Comparison of ENCODE assay signal across 20 mouse cellular contexts in the genomic region with DNA sequence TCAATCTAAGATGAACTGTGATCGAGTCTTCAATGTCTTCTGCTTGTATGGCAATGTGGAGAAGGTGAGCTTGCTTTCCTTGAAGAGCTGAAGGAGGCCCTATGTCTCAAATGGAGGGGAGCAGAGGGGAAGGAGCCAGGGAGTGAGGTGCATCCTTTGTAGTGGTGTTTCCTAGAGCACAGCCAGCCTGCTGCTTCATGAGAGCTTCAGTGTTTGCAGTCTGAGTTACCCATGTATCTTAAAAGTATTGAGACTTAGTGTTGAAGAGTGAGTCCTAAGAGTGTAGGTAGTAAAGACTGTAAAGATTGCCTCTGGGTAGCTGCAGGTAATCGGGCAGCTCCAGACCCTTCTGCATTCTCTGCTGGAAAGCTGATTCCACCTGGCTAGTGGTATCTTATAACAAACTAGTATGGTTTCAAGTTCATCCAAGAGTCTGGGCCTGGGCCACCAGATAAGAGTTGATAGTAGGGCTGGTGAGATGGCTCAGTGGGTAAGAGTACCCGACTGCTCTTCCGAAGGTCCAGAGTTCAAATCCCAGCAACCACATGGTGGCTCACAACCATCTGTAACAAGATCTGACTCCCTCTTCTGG. TPM values are rescaled to one million over a fixed set of nuclear protein-coding genes. Genes with fewer than 3 reads are reported as not detected.
DNase-seq lines count a peak whose midpoint lies in the region; ATAC-seq lines count a peak whose summit lies in the region.
"Had no signal": no experiment of that assay in that cellular context is flagged by ENCODE, and none has a peak within 500 bp of the region (broad histone marks: within the 10 kb centered on the region; RNA-seq: fewer than 3 reads in every experiment).

No protein-coding gene starts in this region.

- no peaks in the 10 kb centered on the region for H3K9me3 ChIP-seq in embryonic facial prominence, embryonic 13.5 days
- no peaks in the 10 kb centered on the region for H3K9me3 ChIP-seq in embryonic facial prominence, embryonic 10.5 days
- no peaks in the 10 kb centered on the region for H3K9me3 ChIP-seq in liver, embryonic 11.5 days (ENCODE audit: control insufficient read depth, low read length)
- H3K9me3 ChIP-seq in liver, embryonic 13.5 days (replicated peaks): no peaks in the 10 kb centered on the region
- H3K9me3 ChIP-seq: liver, embryonic 15.5 days; midbrain, embryonic 12.5 days had no signal

- no peak overlapping the region for H3K4me2 ChIP-seq in embryonic facial prominence, embryonic 13.5 days
- no peak overlapping the region for H3K4me2 ChIP-seq in liver, embryonic 11.5 days
- H3K4me2 ChIP-seq in liver, embryonic 13.5 days: no peak overlapping the region
- H3K4me2 ChIP-seq: heart, embryonic 11.5 days; liver, embryonic 15.5 days; midbrain, embryonic 12.5 days had no signal

- H3K36me3 ChIP-seq in embryonic facial prominence, embryonic 13.5 days: peaks cover 91% of the 10 kb centered on the region
- H3K36me3 ChIP-seq in embryonic facial prominence, embryonic 10.5 days (replicated peaks): peaks cover 99% of the 10 kb centered on the region
- peaks cover 79% of the 10 kb centered on the region for H3K36me3 ChIP-seq in liver, embryonic 11.5 days (ENCODE audit: control insufficient read depth, insufficient read depth, low read length)
- H3K36me3 ChIP-seq in liver, embryonic 13.5 days: peaks cover 92% of the 10 kb centered on the region

- H3K4me1 ChIP-seq in embryonic facial prominence, embryonic 13.5 days: peaks cover 43% of the 10 kb centered on the region
- peaks cover 69% of the 10 kb centered on the region for H3K4me1 ChIP-seq in embryonic facial prominence, embryonic 10.5 days
- H3K4me1 ChIP-seq in liver, embryonic 11.5 days (replicated peaks; ENCODE audit: control insufficient read depth, insufficient read depth, low read length): peaks cover 34% of the 10 kb centered on the region
- H3K4me1 ChIP-seq in liver, embryonic 13.5 days (replicated peaks): peaks cover 94% of the 10 kb centered on the region

- DNase-seq in embryonic facial prominence, embryonic 10.5 days (ENCODE audit: low spot score): no peak
- no peak for DNase-seq in liver, embryonic 11.5 days (ENCODE audit: low spot score)
- no peak for DNase-seq in liver
- no peak for DNase-seq in liver, embryonic 13.5 days
- DNase-seq in naive thymus-derived CD4-positive, alpha-beta T cell, adult 2 months (ENCODE audit: low read depth): peak; percentile 22
- DNase-seq in neural tube, embryonic 10.5 days (ENCODE audit: extremely low spot score, low spot score): no peak
- no peak for DNase-seq in kidney, postnatal 10 days
- DNase-seq: adrenal gland, postnatal 14 days; cerebellum, adult 8-10 months; cerebellum, postnatal 36 days; forebrain, postnatal 0 days; heart, postnatal 10 days; kidney, adult 2 months; lung, postnatal 4 days had no signal

- H3K27ac ChIP-seq in embryonic facial prominence, embryonic 13.5 days: no peak overlapping the region
- no peak overlapping the region for H3K27ac ChIP-seq in embryonic facial prominence, embryonic 10.5 days (replicated peaks)
- H3K27ac ChIP-seq in liver, embryonic 11.5 days (ENCODE audit: low read depth, low read length): no peak overlapping the region
- peak overlapping the region; percentile 13; the same call in 1 of the 2 replicates for H3K27ac ChIP-seq in liver, embryonic 13.5 days
- H3K27ac ChIP-seq: kidney, postnatal 0 days; liver, embryonic 15.5 days had no signal

- no peak overlapping the region for H3K4me3 ChIP-seq in embryonic facial prominence, embryonic 13.5 days
- no peak overlapping the region for H3K4me3 ChIP-seq in embryonic facial prominence, embryonic 10.5 days
- H3K4me3 ChIP-seq in liver, embryonic 11.5 days (ENCODE audit: low read depth, low read length): no peak overlapping the region
- no peak overlapping the region for H3K4me3 ChIP-seq in liver, embryonic 13.5 days (replicated peaks)
- H3K4me3 ChIP-seq: liver, embryonic 15.5 days; midbrain, embryonic 12.5 days had no signal

- no peak for ATAC-seq in embryonic facial prominence, embryonic 13.5 days (ENCODE audit: insufficient number of reproducible peaks, insufficient read depth, low FRiP score, low TSS enrichment, low read depth)
- peak; percentile 32; the same call in 1 of the 2 replicates for ATAC-seq in liver, embryonic 11.5 days (replicated peaks; ENCODE audit: low FRiP score)
- peak; percentile 35; the same call in 1 of the 2 replicates for ATAC-seq in liver, embryonic 13.5 days (ENCODE audit: low read depth)
- ATAC-seq: forebrain, postnatal 0 days had no signal

- H3K9ac ChIP-seq in embryonic facial prominence, embryonic 13.5 days: 0 out of 2 replicates have a peak overlapping the region, but pooled peaks have one; percentile 8
- no peak overlapping the region for H3K9ac ChIP-seq in liver, embryonic 11.5 days (ENCODE audit: low read depth, low read length)
- no peak overlapping the region; the same call in 1 of the 2 replicates for H3K9ac ChIP-seq in liver, embryonic 13.5 days
- H3K9ac ChIP-seq: forebrain, postnatal 0 days; liver, embryonic 15.5 days; midbrain, embryonic 12.5 days had no signal

- no peaks in the 10 kb centered on the region for H3K27me3 ChIP-seq in embryonic facial prominence, embryonic 13.5 days
- no peaks in the 10 kb centered on the region for H3K27me3 ChIP-seq in embryonic facial prominence, embryonic 10.5 days (replicated peaks; ENCODE audit: low read depth, poor library complexity, severe bottlenecking)
- H3K27me3 ChIP-seq in liver, embryonic 11.5 days (replicated peaks; ENCODE audit: control insufficient read depth, insufficient read depth, low read length): no peaks in the 10 kb centered on the region
- H3K27me3 ChIP-seq in liver, embryonic 13.5 days: no peaks in the 10 kb centered on the region
- H3K27me3 ChIP-seq: liver, embryonic 15.5 days; midbrain, embryonic 12.5 days had no signal

- WGBS in embryonic facial prominence, embryonic 13.5 days: 88% methylated on average over 4 of the region's 4 CpGs
- WGBS in embryonic facial prominence, embryonic 10.5 days: 96% methylated on average over 4 of the region's 4 CpGs
- WGBS in liver, embryonic 11.5 days: 75% methylated on average over 4 of the region's 4 CpGs
- WGBS in liver, embryonic 13.5 days (ENCODE audit: insufficient replicate concordance): 55% methylated on average over 4 of the region's 4 CpGs

RNA-seq across cellular contexts. Expression of a gene that starts 6.1 kb away (rescaled TPM):
- 153 TPM in 2 replicates for polyA plus RNA-seq in embryonic facial prominence, embryonic 13.5 days (2015; fragmentation: Nextera tagmentation; extraction: Ambion mirVana)
- 75.8 and 81.7 TPM in 2 replicates for polyA plus RNA-seq in embryonic facial prominence, embryonic 10.5 days (2016; fragmentation: Nextera tagmentation; extraction: Ambion mirVana)
- polyA plus RNA-seq in liver, embryonic 11.5 days (2014; fragmentation: Nextera tagmentation; extraction: Ambion mirVana): 107 TPM in 2 replicates
- polyA plus RNA-seq in liver, embryonic 13.5 days (2015; fragmentation: Nextera tagmentation; extraction: Ambion mirVana): 74.5 and 77.7 TPM in 2 replicates

RNA-seq across cellular contexts. Expression of a gene that starts 10.6 kb away (rescaled TPM):
- polyA plus RNA-seq in embryonic facial prominence, embryonic 13.5 days (2015; fragmentation: Nextera tagmentation; extraction: Ambion mirVana): 301 and 303 TPM in 2 replicates
- 325 and 346 TPM in 2 replicates for polyA plus RNA-seq in embryonic facial prominence, embryonic 10.5 days (2016; fragmentation: Nextera tagmentation; extraction: Ambion mirVana)
- 238 and 279 TPM in 2 replicates for polyA plus RNA-seq in liver, embryonic 11.5 days (2014; fragmentation: Nextera tagmentation; extraction: Ambion mirVana)
- 130 and 154 TPM in 2 replicates for polyA plus RNA-seq in liver, embryonic 13.5 days (2015; fragmentation: Nextera tagmentation; extraction: Ambion mirVana)

RNA-seq across cellular contexts. Expression of a gene that starts 14.7 kb away (rescaled TPM):
- 8.7 and 15.3 TPM in 2 replicates for polyA plus RNA-seq in embryonic facial prominence, embryonic 13.5 days (2015; fragmentation: Nextera tagmentation; extraction: Ambion mirVana)
- polyA plus RNA-seq in embryonic facial prominence, embryonic 10.5 days (2016; fragmentation: Nextera tagmentation; extraction: Ambion mirVana): 4.4 and 4.9 TPM in 2 replicates
- 2.9 and 5.1 TPM in 2 replicates for polyA plus RNA-seq in liver, embryonic 11.5 days (2014; fragmentation: Nextera tagmentation; extraction: Ambion mirVana)
- polyA plus RNA-seq in liver, embryonic 13.5 days (2015; fragmentation: Nextera tagmentation; extraction: Ambion mirVana): 1.6 and 3.1 TPM in 2 replicates

RNA-seq across cellular contexts. Expression of a gene that starts 30.2 kb away (rescaled TPM):
- polyA plus RNA-seq in embryonic facial prominence, embryonic 13.5 days (2015; fragmentation: Nextera tagmentation; extraction: Ambion mirVana): 2.6 and 4.1 TPM in 2 replicates
- 2.2 and 2.8 TPM in 2 replicates for polyA plus RNA-seq in embryonic facial prominence, embryonic 10.5 days (2016; fragmentation: Nextera tagmentation; extraction: Ambion mirVana)
- 21.7 and 23.1 TPM in 2 replicates for polyA plus RNA-seq in liver, embryonic 11.5 days (2014; fragmentation: Nextera tagmentation; extraction: Ambion mirVana)
- polyA plus RNA-seq in liver, embryonic 13.5 days (2015; fragmentation: Nextera tagmentation; extraction: Ambion mirVana): 10.8 and 12.0 TPM in 2 replicates

RNA-seq across cellular contexts. Expression of a gene that starts 44.7 kb away (rescaled TPM):
- polyA plus RNA-seq in embryonic facial prominence, embryonic 13.5 days (2015; fragmentation: Nextera tagmentation; extraction: Ambion mirVana): 25.5 and 29.4 TPM in 2 replicates
- 0.63 and 1.9 TPM in 2 replicates for polyA plus RNA-seq in embryonic facial prominence, embryonic 10.5 days (2016; fragmentation: Nextera tagmentation; extraction: Ambion mirVana)
- not detected in 2 replicates for polyA plus RNA-seq in liver, embryonic 11.5 days (2014; fragmentation: Nextera tagmentation; extraction: Ambion mirVana)
- 0.44 TPM in 1 of 2 replicates, not detected in the other for polyA plus RNA-seq in liver, embryonic 13.5 days (2015; fragmentation: Nextera tagmentation; extraction: Ambion mirVana)
- polyA plus RNA-seq: small intestine, adult 2 months had no signal
